Mouse (Mus musculus) intestine, embryonic 15.5 days (tissue): Measurements from ENCODE around the gene Neu3. TPM values are rescaled to one million over a fixed set of nuclear protein-coding genes. Genes with fewer than 3 reads are reported as not detected.
A peak's percentile ranks its signal among the peaks of the same experiment; 100 is the strongest.

Experiments used
- ATAC-seq: fragments of 200-750 bp; cut with Nextera tagmentation; 2 replicates; pipeline ENCODE4 v1.8.0; 2017; ENCODE audit warnings: moderate TSS enrichment, moderate library complexity
- H3K27ac ChIP-seq: fragments of 300-500 bp; sonication (generic); 2 replicates; pipeline ENCODE4 v1.5.1; 2015; ENCODE audit warnings: mild to moderate bottlenecking, inconsistent platforms
- H3K27me3 ChIP-seq: fragments of 300-500 bp; sonication (generic); replicated peaks from 2 replicates; pipeline ENCODE4 v1.6.1; 2015; ENCODE audit warnings: inconsistent platforms
- H3K36me3 ChIP-seq: fragments of 300-500 bp; sonication (generic); 2 replicates; pipeline ENCODE4 v1.6.1; 2015; ENCODE audit warnings: inconsistent platforms
- H3K4me1 ChIP-seq: fragments of 300-500 bp; sonication (generic); replicated peaks from 2 replicates; pipeline ENCODE4 v1.6.1; 2015; ENCODE audit warnings: inconsistent platforms
- H3K4me2 ChIP-seq: fragments of 300-500 bp; sonication (generic); replicated peaks from 2 replicates; pipeline ENCODE4 v1.6.1; 2015; ENCODE audit warnings: mild to moderate bottlenecking, inconsistent platforms
- H3K4me3 ChIP-seq: fragments of 300-500 bp; sonication (generic); replicated peaks from 2 replicates; pipeline ENCODE4 v1.5.1; 2015; ENCODE audit warnings: inconsistent platforms
- H3K9ac ChIP-seq: fragments of 300-500 bp; sonication (generic); 2 replicates; pipeline ENCODE4 v1.6.1; 2015; ENCODE audit warnings: inconsistent platforms
- H3K9me3 ChIP-seq: fragments of 300-500 bp; sonication (generic); 2 replicates; pipeline ENCODE4 v1.6.1; 2016; ENCODE audit warnings: inconsistent platforms
- WGBS: fragments of 180-500 bp; shearing (Covaris S2); methylation state at CpG from one replicate; pipeline ENCODE4 v1.1.7; 2015; 5-methylcytosine and 5-hydroxymethylcytosine counted together
- polyA plus RNA-seq: library from polyadenylated mRNA; unstranded; fragments of >200 nt; fragmentation: Nextera tagmentation; extraction: Ambion mirVana; gene quantifications from 2 replicates; pipeline ENCODE4 v1.2.1, GENCODE M21; 2015

Neu3 gene
- polyA plus RNA-seq = 5.2 TPM in 2 replicates

- H3K4me3 ChIP-seq = peak within 1 kb of the TSS; percentile 52
- H3K9me3 ChIP-seq = no peaks in the 10 kb centered on the region
- WGBS = 0% methylated on average over 26 of the region's 26 CpGs
- H3K9ac ChIP-seq = peak within 1 kb of the TSS; percentile 55
- ATAC-seq = peak; percentile 97
- H3K27me3 ChIP-seq = no peaks in the 10 kb centered on the region
- H3K27ac ChIP-seq = peak within 1 kb of the TSS; percentile 89
- peak within 1 kb of the TSS; percentile 73 for H3K4me2 ChIP-seq
- peaks cover 8% of the 10 kb centered on the region for H3K4me1 ChIP-seq
- H3K36me3 ChIP-seq = no peaks in the 10 kb centered on the region
Observed at GRCm38 (mm10) chr7:99828083-99828570, at the start of gene Neu3. Neu3 (minus strand) TSS chr7:99828417.

GRCm38 (mm10) chr7:99876345-99876744 is 48.1 kb upstream of the Neu3 start:
- H3K27ac ChIP-seq = no peak overlapping the region
- peak; percentile 66; the same call in 1 of the 2 replicates for ATAC-seq
- no peaks in the 10 kb centered on the region for H3K27me3 ChIP-seq
- no peaks in the 10 kb centered on the region for H3K4me1 ChIP-seq
- H3K9me3 ChIP-seq = no peaks in the 10 kb centered on the region
- no peak overlapping the region for H3K9ac ChIP-seq
- H3K36me3 ChIP-seq = no peaks in the 10 kb centered on the region
- H3K4me2 ChIP-seq = no peak overlapping the region
- 2% methylated on average over 3 of the region's 3 CpGs for WGBS
- no peak overlapping the region for H3K4me3 ChIP-seq

- Histone ChIP-seq H3K9ac (no peak overlapping the region), H3K9me3 (no peaks in the 10 kb centered on the region), H3K4me1 (no peaks in the 10 kb centered on the region), H3K27me3 (no peaks in the 10 kb centered on the region), H3K36me3 (no peaks in the 10 kb centered on the region), H3K27ac (no peak overlapping the region), H3K4me3 (no peak overlapping the region), H3K4me2 (no peak overlapping the region)
- no peak for ATAC-seq
- WGBS = 40% methylated on average over 5 of the region's 5 CpGs
Observed at GRCm38 (mm10) chr7:99875891-99876290, 47.7 kb upstream of the Neu3 start.

- WGBS = 73% methylated on average over 6 of the region's 6 CpGs
- Histone ChIP-seq H3K36me3 (no peaks in the 10 kb centered on the region), H3K27ac (no peak overlapping the region), H3K4me3 (no peak overlapping the region), H3K4me2 (no peak overlapping the region), H3K27me3 (no peaks in the 10 kb centered on the region), H3K9me3 (no peaks in the 10 kb centered on the region), H3K9ac (no peak overlapping the region), H3K4me1 (no peaks in the 10 kb centered on the region)
- no peak for ATAC-seq
Observed at GRCm38 (mm10) chr7:99873965-99874364, 45.7 kb upstream of the Neu3 start.

- Histone ChIP-seq H3K4me2 (no peak overlapping the region), H3K27ac (no peak overlapping the region), H3K36me3 (no peaks in the 10 kb centered on the region), H3K4me1 (no peaks in the 10 kb centered on the region), H3K27me3 (no peaks in the 10 kb centered on the region), H3K4me3 (no peak overlapping the region), H3K9ac (no peak overlapping the region), H3K9me3 (no peaks in the 10 kb centered on the region)
- no peak for ATAC-seq
- 61% methylated on average over 4 of the region's 4 CpGs for WGBS
Observed at GRCm38 (mm10) chr7:99869296-99869695, 41.1 kb upstream of the Neu3 start.

- H3K27me3 ChIP-seq = no peaks in the 10 kb centered on the region
- WGBS = 45% methylated on average over 3 of the region's 3 CpGs
- H3K4me1 ChIP-seq = no peaks in the 10 kb centered on the region
- no peak overlapping the region for H3K4me2 ChIP-seq
- H3K36me3 ChIP-seq = no peaks in the 10 kb centered on the region
- H3K4me3 ChIP-seq = no peak overlapping the region
- no peaks in the 10 kb centered on the region for H3K9me3 ChIP-seq
- no peak overlapping the region for H3K27ac ChIP-seq
- H3K9ac ChIP-seq = no peak overlapping the region
- no peak for ATAC-seq
Observed at GRCm38 (mm10) chr7:99865219-99865618, 37.0 kb upstream of the Neu3 start.

- Histone ChIP-seq H3K9me3 (no peaks in the 10 kb centered on the region), H3K4me2 (no peak overlapping the region), H3K27ac (no peak overlapping the region), H3K36me3 (no peaks in the 10 kb centered on the region), H3K4me3 (no peak overlapping the region), H3K27me3 (no peaks in the 10 kb centered on the region), H3K4me1 (no peaks in the 10 kb centered on the region), H3K9ac (no peak overlapping the region)
- 73% methylated on average over 11 of the region's 11 CpGs for WGBS
- ATAC-seq = no peak
Observed at GRCm38 (mm10) chr7:99864241-99865028, 36.2 kb upstream of the Neu3 start.

GRCm38 (mm10) chr7:99863362-99863761 is 35.1 kb upstream of the Neu3 start, which contains the start of gene Spcs2:
Spcs2 (minus strand) TSS chr7:99863462.
- WGBS = 48% methylated on average over 7 of the region's 7 CpGs
- no peaks in the 10 kb centered on the region for H3K4me1 ChIP-seq
- no peak within 1 kb of the TSS for H3K9ac ChIP-seq
- ATAC-seq = no peak
- H3K4me2 ChIP-seq = no peak within 1 kb of the TSS
- no peaks in the 10 kb centered on the region for H3K36me3 ChIP-seq
- H3K4me3 ChIP-seq = no peak within 1 kb of the TSS
- H3K27ac ChIP-seq = no peak within 1 kb of the TSS
- H3K9me3 ChIP-seq = no peaks in the 10 kb centered on the region
- no peaks in the 10 kb centered on the region for H3K27me3 ChIP-seq

- H3K4me2 ChIP-seq = peak within 1 kb of the TSS; percentile 87
- peak within 1 kb of the TSS; percentile 45 for H3K27ac ChIP-seq
- peaks cover 14% of the 10 kb centered on the region for H3K4me1 ChIP-seq
- WGBS = under 1% methylated on average over 42 of the region's 42 CpGs
- no peaks in the 10 kb centered on the region for H3K9me3 ChIP-seq
- H3K36me3 ChIP-seq = peaks cover 10% of the 10 kb centered on the region
- peak; percentile 99 for ATAC-seq
- H3K4me3 ChIP-seq = peak within 1 kb of the TSS; percentile 61
- H3K9ac ChIP-seq = peak within 1 kb of the TSS; percentile 73
- H3K27me3 ChIP-seq = no peaks in the 10 kb centered on the region
Observed at GRCm38 (mm10) chr7:99858813-99859585, 30.8 kb upstream of the Neu3 start, which contains the start of gene Xrra1. Xrra1 (plus strand) TSS chr7:99859116.

GRCm38 (mm10) chr7:99858175-99858812 is 30.1 kb upstream of the Neu3 start:
- peak overlapping the region; percentile 61 for H3K4me3 ChIP-seq
- H3K36me3 ChIP-seq = peaks cover 17% of the 10 kb centered on the region
- no peaks in the 10 kb centered on the region for H3K9me3 ChIP-seq
- peak overlapping the region; percentile 73 for H3K9ac ChIP-seq
- peak overlapping the region; percentile 72 for H3K4me2 ChIP-seq
- no peaks in the 10 kb centered on the region for H3K27me3 ChIP-seq
- WGBS = 1% methylated on average over 19 of the region's 19 CpGs
- ATAC-seq = peak; percentile 66
- H3K4me1 ChIP-seq = peaks cover 14% of the 10 kb centered on the region
- H3K27ac ChIP-seq = peak overlapping the region; percentile 45

- no peaks in the 10 kb centered on the region for H3K9me3 ChIP-seq
- H3K4me2 ChIP-seq = 0 out of 2 replicates have a peak overlapping the region, but pooled peaks have one; percentile 14
- H3K4me3 ChIP-seq = no peak overlapping the region
- no peak overlapping the region for H3K27ac ChIP-seq
- ATAC-seq = no peak
- peaks cover 14% of the 10 kb centered on the region for H3K4me1 ChIP-seq
- 86% methylated on average over 14 of the region's 14 CpGs for WGBS
- no peaks in the 10 kb centered on the region for H3K27me3 ChIP-seq
- H3K36me3 ChIP-seq = peaks cover 17% of the 10 kb centered on the region
- H3K9ac ChIP-seq = no peak overlapping the region
Observed at GRCm38 (mm10) chr7:99856266-99856861, 28.1 kb upstream of the Neu3 start.
